Mouse (Mus musculus): ENCODE results near the gene Tbc1d8. TPM values are rescaled to one million over a fixed set of nuclear protein-coding genes. Genes with fewer than 3 reads are reported as not detected.

Gene Tbc1d8
- polyA plus RNA-seq, 1 experiment from 2014 or later: 9.1 TPM

- no peaks in the 10 kb centered on the region for H3K9me3 ChIP-seq (ENCODE audit: control insufficient read depth, low read length)
- ATAC-seq (replicated peaks; ENCODE audit: low FRiP score, low TSS enrichment, low read depth) (peak; percentile 99), DNase-seq (ENCODE audit: low spot score) (peak; percentile 96)
- WGBS: under 1% methylated on average over 62 of the region's 62 CpGs
- H3K4me3 ChIP-seq (ENCODE audit: low read depth, low read length): peak within 1 kb of the TSS; percentile 87
- peak within 1 kb of the TSS; percentile 91 for H3K27ac ChIP-seq (ENCODE audit: low read depth)
- peak within 1 kb of the TSS; percentile 91 for H3K4me2 ChIP-seq (ENCODE audit: low read length)
- H3K27me3 ChIP-seq (replicated peaks; ENCODE audit: control insufficient read depth, insufficient read depth, low read length): no peaks in the 10 kb centered on the region
- peaks cover 13% of the 10 kb centered on the region for H3K4me1 ChIP-seq (replicated peaks; ENCODE audit: control insufficient read depth, insufficient read depth, low read length)
- H3K36me3 ChIP-seq (ENCODE audit: control insufficient read depth, insufficient read depth, low read length): peaks cover 36% of the 10 kb centered on the region
- peak within 1 kb of the TSS; percentile 96 for H3K9ac ChIP-seq (ENCODE audit: low read length)
Measured at GRCm38 (mm10) chr1:39367601-39368266, 110.8 kb downstream of the Tbc1d8 start, which contains the start of gene Rpl31. Rpl31 (plus strand) TSS chr1:39367842.

- ATAC-seq (replicated peaks; ENCODE audit: low FRiP score, low TSS enrichment, low read depth): 0 out of 2 replicates have a peak, but pooled peaks have one; percentile 4
- 27% methylated on average over 6 of the region's 6 CpGs for WGBS
- H3K36me3 ChIP-seq (ENCODE audit: control insufficient read depth, insufficient read depth, low read length): peaks cover 29% of the 10 kb centered on the region
- H3K9me3 ChIP-seq (ENCODE audit: control insufficient read depth, low read length): no peaks in the 10 kb centered on the region
- peaks cover 13% of the 10 kb centered on the region for H3K4me1 ChIP-seq (replicated peaks; ENCODE audit: control insufficient read depth, insufficient read depth, low read length)
- peak overlapping the region; percentile 87 for H3K4me3 ChIP-seq (ENCODE audit: low read depth, low read length)
- H3K27me3 ChIP-seq (replicated peaks; ENCODE audit: control insufficient read depth, insufficient read depth, low read length): no peaks in the 10 kb centered on the region
- no peak overlapping the region for H3K27ac ChIP-seq (ENCODE audit: low read depth)
- no peak for DNase-seq (ENCODE audit: low spot score)
- H3K4me2 ChIP-seq (ENCODE audit: low read length): peak overlapping the region; percentile 65
- peak overlapping the region; percentile 53 for H3K9ac ChIP-seq (ENCODE audit: low read length)
Measured at GRCm38 (mm10) chr1:39367045-39367444, 111.5 kb downstream of the Tbc1d8 start.

- Histone ChIP-seq H3K4me1 (replicated peaks; ENCODE audit: control insufficient read depth, insufficient read depth, low read length) (peaks cover 13% of the 10 kb centered on the region), H3K27ac (ENCODE audit: low read depth) (no peak overlapping the region), H3K4me2 (ENCODE audit: low read length) (no peak overlapping the region), H3K36me3 (ENCODE audit: control insufficient read depth, insufficient read depth, low read length) (peaks cover 14% of the 10 kb centered on the region), H3K9ac (ENCODE audit: low read length) (no peak overlapping the region), H3K4me3 (ENCODE audit: low read depth, low read length) (no peak overlapping the region), H3K9me3 (ENCODE audit: control insufficient read depth, low read length) (no peaks in the 10 kb centered on the region), H3K27me3 (replicated peaks; ENCODE audit: control insufficient read depth, insufficient read depth, low read length) (no peaks in the 10 kb centered on the region)
- ATAC-seq (replicated peaks; ENCODE audit: low FRiP score, low TSS enrichment, low read depth) (no peak), DNase-seq (ENCODE audit: low spot score) (no peak)
- 75% methylated on average over 1 of the region's 1 CpGs for whole genome bisulfite sequencing
Measured at GRCm38 (mm10) chr1:39365562-39365961, 113.0 kb downstream of the Tbc1d8 start.

- ATAC-seq (replicated peaks; ENCODE audit: low FRiP score, low TSS enrichment, low read depth) (no peak), DNase-seq (ENCODE audit: low spot score) (no peak)
- no peak overlapping the region for H3K4me3 ChIP-seq (ENCODE audit: low read depth, low read length)
- H3K36me3 ChIP-seq (ENCODE audit: control insufficient read depth, insufficient read depth, low read length): no peaks in the 10 kb centered on the region
- peaks cover 3% of the 10 kb centered on the region; the same call in 1 of the 2 replicates for H3K4me1 ChIP-seq (replicated peaks; ENCODE audit: control insufficient read depth, insufficient read depth, low read length)
- no peaks in the 10 kb centered on the region for H3K9me3 ChIP-seq (ENCODE audit: control insufficient read depth, low read length)
- H3K4me2 ChIP-seq (ENCODE audit: low read length): no peak overlapping the region
- WGBS: 49% methylated on average over 7 of the region's 7 CpGs
- H3K27me3 ChIP-seq (replicated peaks; ENCODE audit: control insufficient read depth, insufficient read depth, low read length): no peaks in the 10 kb centered on the region
- no peak overlapping the region for H3K27ac ChIP-seq (ENCODE audit: low read depth)
- H3K9ac ChIP-seq (ENCODE audit: low read length): no peak overlapping the region
Measured at GRCm38 (mm10) chr1:39362515-39362893, 116.1 kb downstream of the Tbc1d8 start.

GRCm38 (mm10) chr1:39361754-39362514 is 116.6 kb downstream of the Tbc1d8 start:
- H3K9ac ChIP-seq (ENCODE audit: low read length): no peak overlapping the region
- H3K9me3 ChIP-seq (ENCODE audit: control insufficient read depth, low read length): no peaks in the 10 kb centered on the region
- DNase-seq (ENCODE audit: low spot score) (no peak), ATAC-seq (replicated peaks; ENCODE audit: low FRiP score, low TSS enrichment, low read depth) (no peak)
- no peak overlapping the region for H3K27ac ChIP-seq (ENCODE audit: low read depth)
- H3K36me3 ChIP-seq (ENCODE audit: control insufficient read depth, insufficient read depth, low read length): no peaks in the 10 kb centered on the region
- peak overlapping the region; percentile 10; the same call in 1 of the 2 replicates for H3K4me3 ChIP-seq (ENCODE audit: low read depth, low read length)
- H3K4me1 ChIP-seq (replicated peaks; ENCODE audit: control insufficient read depth, insufficient read depth, low read length): 0 out of 2 replicates have a peak, but pooled peaks cover under 1% of the 10 kb centered on the region
- H3K27me3 ChIP-seq (replicated peaks; ENCODE audit: control insufficient read depth, insufficient read depth, low read length): no peaks in the 10 kb centered on the region
- H3K4me2 ChIP-seq (ENCODE audit: low read length): peak overlapping the region; percentile 44
- whole genome bisulfite sequencing: 27% methylated on average over 24 of the region's 24 CpGs

- 75% methylated on average over 7 of the region's 7 CpGs for WGBS
Measured at GRCm38 (mm10) chr1:39349427-39349826, 129.1 kb downstream of the Tbc1d8 start.

GRCm38 (mm10) chr1:39349001-39349400 is 129.6 kb downstream of the Tbc1d8 start:
- Histone ChIP-seq H3K4me3 (ENCODE audit: low read depth, low read length) (no peak overlapping the region), H3K9me3 (ENCODE audit: control insufficient read depth, low read length) (no peaks in the 10 kb centered on the region), H3K4me2 (ENCODE audit: low read length) (no peak overlapping the region), H3K36me3 (ENCODE audit: control insufficient read depth, insufficient read depth, low read length) (no peaks in the 10 kb centered on the region), H3K27me3 (replicated peaks; ENCODE audit: control insufficient read depth, insufficient read depth, low read length) (no peaks in the 10 kb centered on the region), H3K27ac (ENCODE audit: low read depth) (no peak overlapping the region), H3K9ac (ENCODE audit: low read length) (no peak overlapping the region), H3K4me1 (replicated peaks; ENCODE audit: control insufficient read depth, insufficient read depth, low read length) (no peaks in the 10 kb centered on the region)
- DNase-seq (ENCODE audit: low spot score) (no peak), ATAC-seq (replicated peaks; ENCODE audit: low FRiP score, low TSS enrichment, low read depth) (no peak)
- WGBS: 69% methylated on average over 1 of the region's 1 CpGs

More at GRCm38 (mm10) chr1:39349427-39349826, 129.1 kb downstream of the Tbc1d8 start:
- Histone ChIP-seq H3K36me3 (ENCODE audit: control insufficient read depth, insufficient read depth, low read length) (no peaks in the 10 kb centered on the region), H3K4me3 (ENCODE audit: low read depth, low read length) (no peak overlapping the region), H3K4me1 (replicated peaks; ENCODE audit: control insufficient read depth, insufficient read depth, low read length) (no peaks in the 10 kb centered on the region), H3K4me2 (ENCODE audit: low read length) (no peak overlapping the region), H3K9me3 (ENCODE audit: control insufficient read depth, low read length) (no peaks in the 10 kb centered on the region), H3K27ac (ENCODE audit: low read depth) (no peak overlapping the region), H3K9ac (ENCODE audit: low read length) (no peak overlapping the region), H3K27me3 (replicated peaks; ENCODE audit: control insufficient read depth, insufficient read depth, low read length) (no peaks in the 10 kb centered on the region)
- ATAC-seq (replicated peaks; ENCODE audit: low FRiP score, low TSS enrichment, low read depth) (no peak), DNase-seq (ENCODE audit: low spot score) (no peak)

GRCm38 (mm10) chr1:39344981-39345600 is 133.5 kb downstream of the Tbc1d8 start:
- Histone ChIP-seq H3K9ac (ENCODE audit: low read length) (no peak overlapping the region), H3K9me3 (ENCODE audit: control insufficient read depth, low read length) (no peaks in the 10 kb centered on the region), H3K4me3 (ENCODE audit: low read depth, low read length) (no peak overlapping the region), H3K36me3 (ENCODE audit: control insufficient read depth, insufficient read depth, low read length) (no peaks in the 10 kb centered on the region), H3K4me1 (replicated peaks; ENCODE audit: control insufficient read depth, insufficient read depth, low read length) (no peaks in the 10 kb centered on the region), H3K4me2 (ENCODE audit: low read length) (no peak overlapping the region), H3K27ac (ENCODE audit: low read depth) (no peak overlapping the region), H3K27me3 (replicated peaks; ENCODE audit: control insufficient read depth, insufficient read depth, low read length) (no peaks in the 10 kb centered on the region)
- DNase-seq (ENCODE audit: low spot score) (no peak), ATAC-seq (replicated peaks; ENCODE audit: low FRiP score, low TSS enrichment, low read depth) (no peak)
- 59% methylated on average over 21 of the region's 21 CpGs for WGBS
